Mouse (Mus musculus) E14TG2a.4 (cell line): ENCODE measurements around the gene Arf4.

Experiments
- CTCF ChIP-seq: conservative IDR thresholded peaks from 2 replicates; pipeline ENCODE4 v1.5.1; 2014; ENCODE audit warnings: low read length
- NANOG ChIP-seq: IDR thresholded peaks from 2 replicates; pipeline ENCODE4 v1.6.1; 2014; ENCODE audit warnings: borderline replicate concordance, low read length, mixed read lengths
- POU5F1 ChIP-seq: IDR thresholded peaks from 2 replicates; pipeline ENCODE4 v1.6.1; 2014; ENCODE audit warnings: low read length, borderline replicate concordance

GRCm38 (mm10) chr14:26662488-26662887, 24.6 kb downstream of the Arf4 start:
- TF ChIP-seq CTCF, result no peak
- no peak for TF ChIP-seq NANOG
- TF ChIP-seq POU5F1, result no peak
